Mouse (Mus musculus) thymus, adult 2 months (tissue): Measurements from ENCODE around the gene Uhrf2.

Experiments
- CTCF ChIP-seq: fragments of 200-500 bp; IDR thresholded peaks from 2 replicates; pipeline ENCODE4 v1.5.1; 2012; ENCODE audit warnings: mild to moderate bottlenecking, control low read depth, low read length, moderate library complexity, borderline replicate concordance; ENCODE audit not compliant: control insufficient read depth, poor library complexity, insufficient read depth; ENCODE audit errors: extremely low read depth
- POLR2A ChIP-seq: fragments of 200-500 bp; IDR thresholded peaks from 2 replicates; pipeline ENCODE4 v1.6.1; 2012; ENCODE audit warnings: mild to moderate bottlenecking, low read length, control low read depth, moderate library complexity; ENCODE audit not compliant: control insufficient read depth, poor library complexity, insufficient read depth; ENCODE audit errors: extremely low read depth

DNA sequence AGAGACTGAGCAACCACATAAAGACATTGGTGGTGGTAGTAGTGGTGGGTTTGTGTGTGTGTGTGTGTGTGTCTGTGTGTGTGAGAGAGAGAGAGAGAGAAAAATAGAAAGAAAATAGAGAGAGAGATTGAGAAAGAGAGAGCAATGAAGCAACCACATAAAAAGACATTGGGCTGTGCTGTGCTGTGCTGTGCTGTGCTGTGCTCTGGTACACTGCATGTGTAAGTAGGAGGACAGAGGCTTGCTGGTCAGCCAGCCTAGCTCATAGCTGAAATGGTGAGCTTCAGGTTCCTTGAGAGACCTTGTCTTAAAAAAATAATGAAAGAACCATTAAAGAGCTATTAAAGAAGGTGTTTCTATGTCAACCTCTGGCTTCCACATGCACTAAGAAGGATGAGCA lies 78.3 kb downstream of the Uhrf2 start:
- no peak for TF ChIP-seq CTCF
- TF ChIP-seq POLR2A, result no peak
